ENCODE assay signal across 9 mouse cellular contexts in genomic region chr4:62944326-62944879, GRCm38 (mm10). TPM values are rescaled to one million over a fixed set of nuclear protein-coding genes. Genes with fewer than 3 reads are reported as not detected.
DNase-seq lines count a peak whose midpoint lies in the region; ATAC-seq and TF ChIP-seq lines count a peak whose summit lies in the region.
"Had no signal": no experiment of that assay in that cellular context is flagged by ENCODE, and none has a peak within 500 bp of the region (broad histone marks: within the 10 kb centered on the region; RNA-seq: fewer than 3 reads in every experiment).

No protein-coding gene starts in this region.

- H3K9me3 ChIP-seq in heart, embryonic 15.5 days (replicated peaks), result no peaks in the 10 kb centered on the region
- H3K9me3 ChIP-seq in ES-Bruce4 (replicated peaks; ENCODE audit: control insufficient read depth, insufficient read depth, low read length, poor library complexity, severe bottlenecking), result no peaks in the 10 kb centered on the region
- no peaks in the 10 kb centered on the region for H3K9me3 ChIP-seq in liver, embryonic 14.5 days (ENCODE audit: control insufficient read depth, low read length)

- no peaks in the 10 kb centered on the region for H3K36me3 ChIP-seq in heart, embryonic 15.5 days
- no peaks in the 10 kb centered on the region for H3K36me3 ChIP-seq in ES-Bruce4 (ENCODE audit: control insufficient read depth, insufficient read depth, low read length, poor library complexity, severe bottlenecking)
- no peaks in the 10 kb centered on the region for H3K36me3 ChIP-seq in liver, embryonic 14.5 days (replicated peaks; ENCODE audit: control insufficient read depth, insufficient read depth, low read depth)

- H3K4me2 ChIP-seq in heart, embryonic 15.5 days, result no peak overlapping the region
- H3K4me2 ChIP-seq in liver, embryonic 14.5 days (ENCODE audit: low read depth), result no peak overlapping the region

- H3K4me1 ChIP-seq in heart, embryonic 15.5 days (replicated peaks), result peaks cover 18% of the 10 kb centered on the region
- H3K4me1 ChIP-seq in ES-Bruce4 (ENCODE audit: control insufficient read depth, insufficient read depth, low read length), result no peaks in the 10 kb centered on the region
- H3K4me1 ChIP-seq in liver, embryonic 14.5 days (replicated peaks; ENCODE audit: control insufficient read depth in 2 of 2, insufficient read depth in 2 of 2, low read length in 1 of 2), result no peaks in the 10 kb centered on the region

- no peaks in the 10 kb centered on the region for H3K27me3 ChIP-seq in heart, embryonic 15.5 days
- H3K27me3 ChIP-seq in ES-Bruce4 (ENCODE audit: control insufficient read depth, insufficient read depth, low read length, poor library complexity, severe bottlenecking), result no peaks in the 10 kb centered on the region
- H3K27me3 ChIP-seq in liver, embryonic 14.5 days (ENCODE audit: control insufficient read depth, insufficient read depth, low read length), result no peaks in the 10 kb centered on the region

- TF ChIP-seq CTCF in ES-Bruce4 (IDR thresholded peaks at IDR 0.05; ENCODE audit: low read depth, low read length), result peak; percentile 51
- TF ChIP-seq CTCF in liver, embryonic 14.5 days (IDR thresholded peaks at IDR 0.05; ENCODE audit: low read depth), result peak; percentile 64

- TF ChIP-seq EP300 in ES-Bruce4 (IDR thresholded peaks at IDR 0.05; ENCODE audit: insufficient read depth, low read depth, low read length), result no peak
- TF ChIP-seq EP300 in liver, embryonic 14.5 days (IDR thresholded peaks at IDR 0.05; ENCODE audit: low read depth), result no peak

- peak; percentile 58 for ATAC-seq in heart, embryonic 15.5 days (replicated peaks; ENCODE audit: insufficient number of reproducible peaks, insufficient read depth, low FRiP score, low read depth)
- no peak for ATAC-seq in liver, embryonic 14.5 days (ENCODE audit: insufficient read depth)
- ATAC-seq in monocyte, adult 5-6 weeks (replicated peaks; ENCODE audit: insufficient number of reproducible peaks, low FRiP score, low TSS enrichment, poor library complexity, severe bottlenecking), result no peak
- no peak for ATAC-seq in erythroid progenitor cell, adult 5-6 weeks (replicated peaks; ENCODE audit: low FRiP score, poor library complexity, severe bottlenecking)

- no peak overlapping the region for H3K9ac ChIP-seq in heart, embryonic 15.5 days
- H3K9ac ChIP-seq in ES-Bruce4 (ENCODE audit: low read depth, poor library complexity, severe bottlenecking), result no peak overlapping the region
- H3K9ac ChIP-seq in liver, embryonic 14.5 days (replicated peaks), result no peak overlapping the region

- WGBS in heart, embryonic 15.5 days, result 48% methylated on average over 4 of the region's 4 CpGs
- WGBS in liver, embryonic 14.5 days (ENCODE audit: insufficient replicate concordance), result 46% methylated on average over 4 of the region's 4 CpGs

- TF ChIP-seq POLR2A in ES-Bruce4 (IDR thresholded peaks at IDR 0.05; ENCODE audit: insufficient read depth, low read length), result no peak

- no peak for DNase-seq in heart, adult 8-10 months (ENCODE audit: low spot score)
- DNase-seq in brain, adult 2 months (ENCODE audit: low read depth, low spot score), result peak; percentile 25
- no peak for DNase-seq in liver, embryonic 14.5 days (ENCODE audit: low read depth in 3 of 3, low spot score in 3 of 3)
- DNase-seq in right cerebral cortex, postnatal 36 days (ENCODE audit: low spot score in 2 of 2), result no peak
- DNase-seq: right cerebral cortex, postnatal 25 days had no signal

- no peak overlapping the region for H3K4me3 ChIP-seq in heart, embryonic 15.5 days
- no peak overlapping the region for H3K4me3 ChIP-seq in ES-Bruce4 (ENCODE audit: low read depth, low read length)
- no peak overlapping the region for H3K4me3 ChIP-seq in liver, embryonic 14.5 days (ENCODE audit: insufficient read depth in 1 of 2, low read depth in 2 of 2, low read length in 2 of 2)

- H3K27ac ChIP-seq in heart, embryonic 15.5 days, result no peak overlapping the region
- no peak overlapping the region for H3K27ac ChIP-seq in ES-Bruce4 (ENCODE audit: insufficient read depth, low read length)
- H3K27ac ChIP-seq in liver, embryonic 14.5 days, result no peak overlapping the region

RNA-seq across cellular contexts. Expression of gene Zfp618, which starts 21.0 kb away (rescaled TPM):
- 7.6 and 11.9 TPM in 2 replicates for polyA plus RNA-seq in heart, embryonic 15.5 days (2015; fragmentation: Nextera tagmentation; extraction: Ambion mirVana)
- total RNA-seq in heart, adult 8-10 months (2022), result under 1 TPM; 0.19 to 0.47 (median 0.24) TPM
- 2.8 and 7.1 TPM in 2 replicates for polyA plus RNA-seq in ES-Bruce4 (2011; ENCODE audit: insufficient read depth, insufficient read length, low read depth, missing spikeins)
- polyA plus RNA-seq in liver, embryonic 14.5 days (2012; rRNA removed), result 1.5 TPM in 2 replicates
- 1.5 and 2.9 TPM in 2 replicates for polyA plus RNA-seq in liver, embryonic 14.5 days (2014; fragmentation: Nextera tagmentation; extraction: Ambion mirVana)
- 0.10 to 0.57 TPM in 2 of 3 replicates, not detected in the other for total RNA-seq in monocyte, adult 5-6 weeks (2017)
- not detected in 2 replicates for total RNA-seq in erythroid progenitor cell, adult 5-6 weeks (2015; ENCODE audit: low replicate concordance)
- not detected in 2 replicates for total RNA-seq in erythroid progenitor cell, adult 5-6 weeks (2017; ENCODE audit: low replicate concordance)
